Mouse (Mus musculus): ENCODE results near the gene Slc1a7.

- TF ChIP-seq POLR2A (IDR thresholded peaks at IDR 0.05; ENCODE audit: insufficient read depth, low read depth, low read length) (no peak), CTCF (IDR thresholded peaks at IDR 0.05; ENCODE audit: insufficient read depth, low read depth, low read length) (no peak)
Observed at GRCm38 (mm10) chr4:107921152-107921695, 46.9 kb upstream of the Slc1a7 start.

All from olfactory bulb, adult 2 months (tissue).